Mouse (Mus musculus): ENCODE measurements around the gene Vmn1r88.

DNA sequence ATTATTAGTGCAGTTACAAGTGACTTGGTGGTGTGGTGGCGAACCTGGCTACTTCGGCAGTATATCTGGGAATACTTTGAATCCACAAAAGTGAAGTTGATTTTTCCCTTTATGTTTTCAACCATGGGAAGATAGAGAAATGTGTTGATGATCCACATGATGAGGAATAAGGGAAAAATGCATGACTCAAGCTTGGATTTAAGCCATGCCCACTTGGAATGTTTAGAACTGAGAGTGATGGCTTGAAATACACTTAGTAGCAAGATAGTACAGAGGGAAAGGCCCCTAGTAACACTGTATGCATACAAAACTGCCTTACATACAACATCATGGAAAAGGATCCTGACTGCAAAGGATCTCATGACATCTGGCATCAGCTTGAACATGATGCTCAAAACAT is 27.5 kb upstream of the Vmn1r88 start:
- no peak for TF ChIP-seq CTCF (IDR thresholded peaks at IDR 0.05; ENCODE audit: borderline replicate concordance, insufficient read depth, low read depth, low read length)
- no peak for TF ChIP-seq POLR2A (IDR thresholded peaks at IDR 0.05; ENCODE audit: borderline replicate concordance, insufficient read depth, low read length)
